Mouse (Mus musculus): ENCODE results near the gene Cers6. TPM values are rescaled to one million over a fixed set of nuclear protein-coding genes. Genes with fewer than 3 reads are reported as not detected.

Cers6 gene
- 48.4 TPM for polyA plus RNA-seq (2017; shearing (Covaris generic))

GRCm38 (mm10) chr2:68860904-68861685 lies at the start of gene Cers6:
Gene Cers6, plus strand, starts transcription at chr2:68861441.

DNA sequence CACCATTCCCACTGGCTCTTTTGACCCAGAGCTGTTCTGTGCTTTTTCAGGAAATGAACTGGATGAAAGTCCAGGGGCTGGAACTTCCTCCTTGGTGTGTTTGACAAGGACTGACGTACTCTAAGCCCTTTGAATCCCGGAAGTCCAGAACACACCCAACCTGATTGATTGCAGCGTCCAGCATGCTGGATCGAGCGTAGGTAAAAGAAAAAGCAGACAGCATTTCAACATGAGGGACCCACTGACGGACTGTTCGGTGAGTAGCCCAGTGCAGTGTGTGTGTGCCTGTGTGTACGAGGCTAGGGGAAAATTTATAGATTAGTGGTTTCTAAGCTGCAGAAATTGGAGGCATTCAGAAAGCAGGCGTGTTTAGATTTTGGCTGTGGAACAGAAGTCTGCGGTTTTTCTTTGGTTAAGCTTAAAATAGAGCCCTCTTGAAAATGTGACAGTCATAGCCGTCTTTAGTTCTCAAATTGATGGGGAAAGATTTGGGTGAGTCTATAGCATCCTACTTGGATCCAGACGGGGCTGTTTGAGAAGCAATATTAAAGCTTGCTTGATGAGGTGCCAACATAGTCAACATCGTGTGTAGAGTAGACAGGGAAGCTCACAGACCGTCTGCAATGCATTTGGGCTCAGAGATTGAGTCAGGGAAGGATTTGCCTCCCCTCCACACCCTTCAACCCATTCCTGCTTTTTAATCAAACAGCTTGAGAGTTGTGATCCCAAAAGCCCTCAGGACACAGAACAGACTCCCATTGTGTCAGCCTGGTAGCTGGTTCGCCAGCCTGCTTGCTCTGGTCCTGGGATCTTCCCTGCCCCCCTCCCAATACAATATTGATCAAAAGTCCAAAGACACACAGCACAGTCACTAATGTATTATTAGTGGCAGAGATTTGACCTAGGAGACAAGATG lies 274.7 kb downstream of the Cers6 start, which contains the start of gene Nostrin:
Gene Nostrin, plus strand, starts transcription at position 140 of the 916 bp plus-strand sequence.

Other genes with a start within 250 kb of the Cers6 start
- not detected for gene 4932414N04Rik, start 205.0 kb upstream of the Cers6 start, polyA plus RNA-seq (2017; shearing (Covaris generic))